Mouse (Mus musculus) cerebellum, adult 2 months (tissue): ENCODE results near the gene Vat1. TPM values are rescaled to one million over a fixed set of nuclear protein-coding genes. Genes with fewer than 3 reads are reported as not detected.

Source experiments
- DNase-seq, 2 experiments: peaks; one replicate each; pipeline ENCODE4 v3.0.0; 2021
- H3K27ac ChIP-seq: fragments of 200-500 bp; 2 replicates; pipeline ENCODE4 v1.5.1; 2012; ENCODE audit warnings: low read length, control low read depth, inconsistent platforms; ENCODE audit not compliant: insufficient read depth
- H3K27me3 ChIP-seq: fragments of 200-500 bp; 2 replicates; pipeline ENCODE4 v1.6.1; 2012; ENCODE audit warnings: inconsistent platforms, mild to moderate bottlenecking, low read length, moderate library complexity; ENCODE audit not compliant: control insufficient read depth, insufficient read depth
- H3K4me1 ChIP-seq: fragments of 200-500 bp; 2 replicates; pipeline ENCODE4 v1.6.1; 2011; ENCODE audit warnings: low read length; ENCODE audit not compliant: control insufficient read depth, insufficient read depth
- H3K4me3 ChIP-seq: fragments of 200-500 bp; replicated peaks from 2 replicates; pipeline ENCODE3; 2011; ENCODE audit warnings: mild to moderate bottlenecking, low read depth, low read length, control low read depth; ENCODE audit not compliant: insufficient read depth
- CTCF ChIP-seq: fragments of 200-500 bp; IDR thresholded peaks from 2 replicates; pipeline ENCODE4 v1.5.1; 2011; ENCODE audit warnings: low read depth, mild to moderate bottlenecking, control low read depth, low read length, moderate library complexity, borderline replicate concordance; ENCODE audit not compliant: insufficient read depth
- POLR2A ChIP-seq: fragments of 200-500 bp; IDR thresholded peaks from 2 replicates; pipeline ENCODE4 v1.6.1; 2011; ENCODE audit warnings: low read length, control low read depth, borderline replicate concordance; ENCODE audit not compliant: insufficient read depth
- WGBS: fragments of 180-500 bp; shearing (Covaris S2); methylation state at CpG from one replicate; pipeline ENCODE4 v1.1.7; 2018; 5-methylcytosine and 5-hydroxymethylcytosine counted together
- polyA plus RNA-seq: library from polyadenylated mRNA; depleted of rRNA; stranded (reverse); fragments of >200 nt; gene quantifications from 2 replicates; pipeline ENCODE4 v1.2.3, GENCODE M21; 2012

The Vat1 gene
- polyA plus RNA-seq, 1 experiment, result 49.2 TPM

GRCm38 (mm10) chr11:101464211-101465100, 1.6 kb downstream of the Vat1 start, which contains the start of gene Rnd2:
TSS of gene Rnd2 (plus strand) at chr11:101464999.
- no peaks in the 10 kb centered on the region for H3K4me1 ChIP-seq
- no peaks in the 10 kb centered on the region for H3K27me3 ChIP-seq
- WGBS, result 33% methylated on average over 12 of the region's 12 CpGs
- DNase-seq, result no peak
- H3K27ac ChIP-seq, result 0 out of 2 replicates have a peak within 1 kb of the TSS, but pooled peaks have one; percentile 24
- peak within 1 kb of the TSS; percentile 71 for H3K4me3 ChIP-seq
- TF ChIP-seq CTCF (no peak), POLR2A (no peak)

DNA sequence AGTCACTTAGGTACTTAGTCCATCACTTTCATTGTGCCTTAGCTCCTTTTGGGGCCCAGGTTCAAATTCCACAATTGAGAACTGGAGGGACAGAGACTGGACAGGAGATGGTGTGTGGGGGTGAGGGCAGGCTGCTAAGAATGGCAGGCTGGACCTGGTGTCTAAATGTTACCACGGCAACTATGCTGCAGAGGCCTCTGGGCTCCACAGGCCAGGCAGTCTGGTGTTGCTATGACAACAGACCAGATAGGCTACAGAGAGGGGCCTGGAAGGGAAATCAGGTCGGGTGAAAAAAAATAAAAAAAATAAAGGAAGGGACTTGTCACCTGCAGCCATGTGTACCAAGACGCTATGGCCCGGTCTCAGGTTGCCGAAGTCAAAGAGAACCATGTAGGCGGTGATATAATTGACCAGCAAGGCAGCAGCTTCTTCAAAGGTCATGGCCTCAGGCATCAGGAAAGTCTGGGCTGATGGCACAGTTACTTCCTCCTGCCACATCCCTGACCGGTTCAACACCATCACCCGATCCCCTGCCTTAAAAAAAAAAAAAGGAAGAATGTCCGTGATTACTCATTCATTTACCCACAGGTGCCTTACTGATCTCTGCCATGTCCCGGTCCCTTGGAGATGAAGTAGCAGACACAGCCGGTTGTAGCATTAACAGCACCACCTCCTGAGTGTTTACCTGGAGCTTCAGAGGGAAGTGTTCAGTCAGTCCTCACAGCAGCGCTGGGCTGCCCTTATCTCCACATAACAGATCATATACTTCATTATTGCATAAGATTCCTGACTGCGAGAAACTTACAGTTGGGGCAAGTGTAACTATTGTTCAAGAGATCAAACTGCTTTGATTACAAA, 3.2 kb downstream of the Vat1 start:
- no peaks in the 10 kb centered on the region for H3K27me3 ChIP-seq
- H3K4me1 ChIP-seq, result no peaks in the 10 kb centered on the region
- H3K27ac ChIP-seq, result no peak overlapping the region
- no peak overlapping the region for H3K4me3 ChIP-seq
- no peak for DNase-seq
- WGBS, result 46% methylated on average over 13 of the region's 13 CpGs
- TF ChIP-seq POLR2A, result no peak
- TF ChIP-seq CTCF, result no peak

- TF ChIP-seq CTCF, result no peak
- H3K4me3 ChIP-seq, result no peak overlapping the region
- no peaks in the 10 kb centered on the region for H3K27me3 ChIP-seq
- no peaks in the 10 kb centered on the region for H3K4me1 ChIP-seq
- no peak overlapping the region for H3K27ac ChIP-seq
- WGBS, result 56% methylated on average over 14 of the region's 14 CpGs
- no peak for DNase-seq
These were observed 3.9 kb downstream of the Vat1 start for GRCm38 (mm10) chr11:101462141-101462540.

- no peak for DNase-seq
- WGBS, result 91% methylated on average over 15 of the region's 15 CpGs
- no peak overlapping the region for H3K4me3 ChIP-seq
These were observed 5.7 kb downstream of the Vat1 start for GRCm38 (mm10) chr11:101460321-101460720.

GRCm38 (mm10) chr11:101459716-101460115, 6.3 kb downstream of the Vat1 start:
- no peak overlapping the region for H3K4me3 ChIP-seq
- H3K4me1 ChIP-seq, result no peaks in the 10 kb centered on the region
- DNase-seq, result no peak
- WGBS, result 58% methylated on average over 6 of the region's 6 CpGs
- TF ChIP-seq POLR2A (no peak), CTCF (no peak)
- H3K27me3 ChIP-seq, result no peaks in the 10 kb centered on the region
- H3K27ac ChIP-seq, result no peak overlapping the region

More at GRCm38 (mm10) chr11:101460321-101460720, 5.7 kb downstream of the Vat1 start:
- no peak for TF ChIP-seq CTCF
- TF ChIP-seq POLR2A, result no peak
- no peaks in the 10 kb centered on the region for H3K27me3 ChIP-seq
- no peak overlapping the region for H3K27ac ChIP-seq
- H3K4me1 ChIP-seq, result no peaks in the 10 kb centered on the region

- 88% methylated on average over 12 of the region's 12 CpGs for WGBS
- H3K27me3 ChIP-seq, result no peaks in the 10 kb centered on the region
- TF ChIP-seq CTCF, result no peak
- TF ChIP-seq POLR2A, result no peak
- no peak overlapping the region for H3K4me3 ChIP-seq
- H3K27ac ChIP-seq, result no peak overlapping the region
- no peaks in the 10 kb centered on the region for H3K4me1 ChIP-seq
- DNase-seq, result no peak
These were observed 7.8 kb downstream of the Vat1 start for GRCm38 (mm10) chr11:101458217-101458616.

GRCm38 (mm10) chr11:101457631-101458030, 8.4 kb downstream of the Vat1 start:
- no peak overlapping the region for H3K27ac ChIP-seq
- TF ChIP-seq CTCF, result no peak
- TF ChIP-seq POLR2A, result no peak
- no peak overlapping the region for H3K4me3 ChIP-seq
- no peaks in the 10 kb centered on the region for H3K27me3 ChIP-seq
- no peak for DNase-seq
- WGBS, result 81% methylated on average over 9 of the region's 9 CpGs
- H3K4me1 ChIP-seq, result no peaks in the 10 kb centered on the region

DNA sequence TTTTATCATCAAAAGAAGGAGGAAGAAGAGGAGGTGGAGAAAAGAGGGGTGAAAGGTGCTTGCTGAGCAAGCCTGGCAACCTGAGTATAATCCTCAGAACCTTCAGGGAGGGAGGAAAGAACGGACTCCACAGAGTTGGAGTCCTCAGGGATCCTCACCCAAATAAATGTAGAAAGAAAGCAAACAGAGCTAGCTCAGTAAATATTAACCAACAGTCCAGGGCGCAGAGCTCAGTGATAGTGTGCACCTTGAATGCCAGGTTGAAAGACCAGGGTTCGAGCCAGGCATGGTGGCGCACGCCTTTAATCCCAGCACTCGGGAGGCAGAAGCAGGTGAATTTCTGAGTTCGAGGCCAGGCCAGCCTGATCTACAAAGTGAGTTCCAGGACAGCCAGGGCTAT, 10.4 kb downstream of the Vat1 start:
- TF ChIP-seq CTCF (no peak), POLR2A (no peak)
- 91% methylated on average over 7 of the region's 7 CpGs for WGBS

More for the DNA sequence above, 10.4 kb downstream of the Vat1 start:
- no peak for DNase-seq
- Histone ChIP-seq H3K4me3 (no peak overlapping the region), H3K27ac (no peak overlapping the region), H3K4me1 (no peaks in the 10 kb centered on the region), H3K27me3 (no peaks in the 10 kb centered on the region)
